Comparison of ENCODE assay signal across 19 mouse cellular contexts in genomic region chr17:88327791-88328190, GRCm38 (mm10).
DNase-seq lines count a peak whose midpoint lies in the region; ATAC-seq lines count a peak whose summit lies in the region.
"Had no signal": no experiment of that assay in that cellular context is flagged by ENCODE, and none has a peak within 500 bp of the region (broad histone marks: within the 10 kb centered on the region; RNA-seq: fewer than 3 reads in every experiment).

No protein-coding gene starts in this region.

- ATAC-seq in hindbrain, embryonic 11.5 days (ENCODE audit: low FRiP score), result no peak
- ATAC-seq in hindbrain, embryonic 13.5 days (ENCODE audit: low FRiP score), result no peak
- ATAC-seq in neural tube, embryonic 11.5 days (ENCODE audit: insufficient read depth, low FRiP score, low TSS enrichment), result no peak
- no peak for ATAC-seq in intestine, embryonic 15.5 days
- ATAC-seq in forebrain, embryonic 14.5 days, result no peak
- ATAC-seq: forebrain, embryonic 13.5 days; hindbrain, postnatal 0 days had no signal

- no peak overlapping the region for H3K27ac ChIP-seq in hindbrain, embryonic 11.5 days (ENCODE audit: low read depth, low read length)
- no peak overlapping the region for H3K27ac ChIP-seq in hindbrain, embryonic 13.5 days
- H3K27ac ChIP-seq in neural tube, embryonic 11.5 days (ENCODE audit: low read depth, low read length), result no peak overlapping the region
- H3K27ac ChIP-seq in intestine, embryonic 15.5 days, result no peak overlapping the region
- H3K27ac ChIP-seq in forebrain, embryonic 14.5 days (ENCODE audit: low read depth, low read length), result no peak overlapping the region
- H3K27ac ChIP-seq: forebrain, embryonic 13.5 days; heart, embryonic 15.5 days had no signal

- no peak overlapping the region for H3K4me3 ChIP-seq in hindbrain, embryonic 11.5 days (ENCODE audit: low read depth, low read length)
- H3K4me3 ChIP-seq in hindbrain, embryonic 13.5 days, result no peak overlapping the region
- no peak overlapping the region for H3K4me3 ChIP-seq in neural tube, embryonic 11.5 days (ENCODE audit: low read depth, low read length)
- H3K4me3 ChIP-seq in intestine, embryonic 15.5 days (replicated peaks), result no peak overlapping the region
- no peak overlapping the region for H3K4me3 ChIP-seq in forebrain, embryonic 14.5 days (ENCODE audit: low read depth, low read length)
- H3K4me3 ChIP-seq: forebrain, embryonic 13.5 days; heart, adult 2 months; heart, embryonic 15.5 days had no signal

- H3K36me3 ChIP-seq in hindbrain, embryonic 11.5 days (ENCODE audit: control insufficient read depth, insufficient read depth, low read length), result no peaks in the 10 kb centered on the region
- H3K36me3 ChIP-seq in hindbrain, embryonic 13.5 days, result no peaks in the 10 kb centered on the region
- no peaks in the 10 kb centered on the region for H3K36me3 ChIP-seq in neural tube, embryonic 11.5 days (ENCODE audit: control insufficient read depth, insufficient read depth, low read length)
- H3K36me3 ChIP-seq in intestine, embryonic 15.5 days, result no peaks in the 10 kb centered on the region
- no peaks in the 10 kb centered on the region for H3K36me3 ChIP-seq in forebrain, embryonic 14.5 days (ENCODE audit: control insufficient read depth, insufficient read depth, low read length)
- H3K36me3 ChIP-seq: heart, embryonic 15.5 days had no signal

- no peak overlapping the region for H3K9ac ChIP-seq in hindbrain, embryonic 11.5 days (ENCODE audit: low read depth, low read length)
- no peak overlapping the region for H3K9ac ChIP-seq in hindbrain, embryonic 13.5 days
- H3K9ac ChIP-seq in neural tube, embryonic 11.5 days (ENCODE audit: low read length), result no peak overlapping the region
- no peak overlapping the region for H3K9ac ChIP-seq in intestine, embryonic 15.5 days
- no peak overlapping the region for H3K9ac ChIP-seq in forebrain, embryonic 14.5 days (ENCODE audit: low read length)
- H3K9ac ChIP-seq: forebrain, embryonic 13.5 days; heart, embryonic 15.5 days had no signal

- H3K4me2 ChIP-seq in hindbrain, embryonic 11.5 days (replicated peaks; ENCODE audit: low read depth, low read length), result no peak overlapping the region
- H3K4me2 ChIP-seq in hindbrain, embryonic 13.5 days, result no peak overlapping the region
- H3K4me2 ChIP-seq in neural tube, embryonic 11.5 days (ENCODE audit: low read depth), result no peak overlapping the region
- H3K4me2 ChIP-seq in intestine, embryonic 15.5 days (replicated peaks), result no peak overlapping the region
- H3K4me2 ChIP-seq in forebrain, embryonic 14.5 days (ENCODE audit: low read length), result no peak overlapping the region
- H3K4me2 ChIP-seq: forebrain, embryonic 13.5 days; heart, embryonic 11.5 days; heart, embryonic 15.5 days had no signal

- 9% methylated on average over 8 of the region's 8 CpGs for WGBS in hindbrain, embryonic 11.5 days
- 18% methylated on average over 8 of the region's 8 CpGs for whole genome bisulfite sequencing in hindbrain, embryonic 13.5 days
- WGBS in neural tube, embryonic 11.5 days, result 18% methylated on average over 8 of the region's 8 CpGs
- WGBS in intestine, embryonic 15.5 days, result 49% methylated on average over 8 of the region's 8 CpGs
- WGBS in forebrain, embryonic 14.5 days, result 64% methylated on average over 8 of the region's 8 CpGs

- DNase-seq in hindbrain, embryonic 11.5 days (ENCODE audit: low spot score), result peak; percentile 31
- DNase-seq in embryo, embryonic 10 days (ENCODE audit: low spot score), result peak; percentile 62
- peak; percentile 36 for DNase-seq in embryo, embryonic 11 days
- DNase-seq in neural tube, embryonic 11.5 days (ENCODE audit: low spot score), result peak; percentile 38
- DNase-seq in forebrain, embryonic 14.5 days (ENCODE audit: low spot score), result no peak
- DNase-seq: adrenal gland, adult 2 months; adrenal gland, postnatal 25 days; cerebellum, adult 9-10 months; cerebellum, postnatal 25 days; gastrocnemius, postnatal 36 days; heart, adult 2 months; heart, postnatal 14 days; kidney, adult 18-20 months had no signal

- H3K4me1 ChIP-seq in hindbrain, embryonic 11.5 days (replicated peaks; ENCODE audit: control insufficient read depth, insufficient read depth, low read length), result peaks cover 16% of the 10 kb centered on the region
- peaks cover 34% of the 10 kb centered on the region for H3K4me1 ChIP-seq in hindbrain, embryonic 13.5 days (replicated peaks)
- peaks cover 21% of the 10 kb centered on the region for H3K4me1 ChIP-seq in neural tube, embryonic 11.5 days (ENCODE audit: control insufficient read depth, insufficient read depth, low read length)
- 0 out of 2 replicates have a peak, but pooled peaks cover 5% of the 10 kb centered on the region for H3K4me1 ChIP-seq in intestine, embryonic 15.5 days (replicated peaks)
- H3K4me1 ChIP-seq in forebrain, embryonic 14.5 days (ENCODE audit: control insufficient read depth, insufficient read depth, low read length), result peaks cover 11% of the 10 kb centered on the region

- no peaks in the 10 kb centered on the region for H3K9me3 ChIP-seq in hindbrain, embryonic 11.5 days (ENCODE audit: control insufficient read depth, low read length)
- peaks cover 6% of the 10 kb centered on the region; the same call in 1 of the 2 replicates for H3K9me3 ChIP-seq in hindbrain, embryonic 13.5 days
- peaks cover 3% of the 10 kb centered on the region; the same call in 1 of the 2 replicates for H3K9me3 ChIP-seq in neural tube, embryonic 11.5 days (ENCODE audit: control insufficient read depth, low read length)
- no peaks in the 10 kb centered on the region for H3K9me3 ChIP-seq in intestine, embryonic 15.5 days
- 0 out of 2 replicates have a peak, but pooled peaks cover 2% of the 10 kb centered on the region for H3K9me3 ChIP-seq in forebrain, embryonic 14.5 days (replicated peaks; ENCODE audit: control insufficient read depth, low read length)
- H3K9me3 ChIP-seq: forebrain, embryonic 13.5 days had no signal

- peaks cover 13% of the 10 kb centered on the region; the same call in 1 of the 2 replicates for H3K27me3 ChIP-seq in hindbrain, embryonic 11.5 days (ENCODE audit: control insufficient read depth, insufficient read depth, low read length)
- peaks cover 51% of the 10 kb centered on the region for H3K27me3 ChIP-seq in hindbrain, embryonic 13.5 days
- H3K27me3 ChIP-seq in neural tube, embryonic 11.5 days (ENCODE audit: control insufficient read depth, insufficient read depth, low read length), result peaks cover 15% of the 10 kb centered on the region
- no peaks in the 10 kb centered on the region for H3K27me3 ChIP-seq in intestine, embryonic 15.5 days (replicated peaks)
- H3K27me3 ChIP-seq in forebrain, embryonic 14.5 days (replicated peaks; ENCODE audit: control insufficient read depth, insufficient read depth, low read length), result no peaks in the 10 kb centered on the region
- H3K27me3 ChIP-seq: heart, embryonic 15.5 days had no signal
